Mouse (Mus musculus): Measurements from ENCODE around the gene Cnpy1. TPM values are rescaled to one million over a fixed set of nuclear protein-coding genes. Genes with fewer than 3 reads are reported as not detected.

The Cnpy1 gene
- polyA plus RNA-seq, 1 experiment from 2014 or later, result 0.23 TPM

- Histone ChIP-seq H3K4me2 (ENCODE audit: low read length) (no peak overlapping the region), H3K27ac (ENCODE audit: low read depth) (no peak overlapping the region), H3K9ac (ENCODE audit: low read length) (no peak overlapping the region), H3K27me3 (replicated peaks; ENCODE audit: control insufficient read depth, insufficient read depth, low read length) (no peaks in the 10 kb centered on the region), H3K36me3 (ENCODE audit: control insufficient read depth, insufficient read depth, low read length) (no peaks in the 10 kb centered on the region), H3K4me1 (replicated peaks; ENCODE audit: control insufficient read depth, insufficient read depth, low read length) (no peaks in the 10 kb centered on the region), H3K4me3 (ENCODE audit: low read depth, low read length) (no peak overlapping the region), H3K9me3 (ENCODE audit: control insufficient read depth, low read length) (no peaks in the 10 kb centered on the region)
- ATAC-seq (replicated peaks; ENCODE audit: low FRiP score, low TSS enrichment, low read depth) (no peak), DNase-seq (ENCODE audit: low spot score) (no peak)
- WGBS, result 20% methylated on average over 2 of the region's 2 CpGs
Observed at GRCm38 (mm10) chr5:28267576-28267975, 22.0 kb upstream of the Cnpy1 start.

DNA sequence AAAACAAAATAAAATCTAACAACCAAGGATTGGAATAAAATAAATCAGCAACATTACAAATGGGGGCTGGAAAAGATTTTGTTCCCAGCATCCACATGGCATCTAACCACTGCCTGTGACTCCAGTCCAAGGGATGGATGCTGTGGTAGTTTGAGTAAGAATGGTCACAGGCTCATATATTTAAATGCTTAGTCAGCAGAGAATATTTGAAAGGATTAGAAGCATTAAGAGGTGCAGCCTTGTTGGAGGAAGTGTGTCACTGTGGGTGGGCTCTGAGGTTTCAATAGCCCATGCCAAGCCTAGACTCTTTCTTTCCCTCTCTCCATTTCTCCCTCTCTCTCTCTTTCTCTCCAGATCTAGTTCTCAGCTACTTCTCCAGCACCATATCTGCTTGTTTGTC lies 20.0 kb upstream of the Cnpy1 start:
- H3K27ac ChIP-seq (ENCODE audit: low read depth), result no peak overlapping the region
- no peaks in the 10 kb centered on the region for H3K27me3 ChIP-seq (replicated peaks; ENCODE audit: control insufficient read depth, insufficient read depth, low read length)
- H3K9me3 ChIP-seq (ENCODE audit: control insufficient read depth, low read length), result no peaks in the 10 kb centered on the region
- H3K4me1 ChIP-seq (replicated peaks; ENCODE audit: control insufficient read depth, insufficient read depth, low read length), result no peaks in the 10 kb centered on the region
- H3K36me3 ChIP-seq (ENCODE audit: control insufficient read depth, insufficient read depth, low read length), result no peaks in the 10 kb centered on the region
- ATAC-seq (replicated peaks; ENCODE audit: low FRiP score, low TSS enrichment, low read depth) (no peak), DNase-seq (ENCODE audit: low spot score) (no peak)
- H3K4me3 ChIP-seq (ENCODE audit: low read depth, low read length), result no peak overlapping the region
- no peak overlapping the region for H3K9ac ChIP-seq (ENCODE audit: low read length)
- no peak overlapping the region for H3K4me2 ChIP-seq (ENCODE audit: low read length)

- DNase-seq (ENCODE audit: low spot score) (no peak), ATAC-seq (replicated peaks; ENCODE audit: low FRiP score, low TSS enrichment, low read depth) (no peak)
- Histone ChIP-seq H3K9ac (ENCODE audit: low read length) (no peak overlapping the region), H3K27ac (ENCODE audit: low read depth) (no peak overlapping the region), H3K9me3 (ENCODE audit: control insufficient read depth, low read length) (no peaks in the 10 kb centered on the region), H3K27me3 (replicated peaks; ENCODE audit: control insufficient read depth, insufficient read depth, low read length) (no peaks in the 10 kb centered on the region), H3K4me1 (replicated peaks; ENCODE audit: control insufficient read depth, insufficient read depth, low read length) (no peaks in the 10 kb centered on the region), H3K4me2 (ENCODE audit: low read length) (no peak overlapping the region), H3K36me3 (ENCODE audit: control insufficient read depth, insufficient read depth, low read length) (no peaks in the 10 kb centered on the region), H3K4me3 (ENCODE audit: low read depth, low read length) (no peak overlapping the region)
- 50% methylated on average over 1 of the region's 1 CpGs for WGBS
Observed at GRCm38 (mm10) chr5:28263852-28264251, 18.2 kb upstream of the Cnpy1 start.

GRCm38 (mm10) chr5:28262070-28262469 lies 16.5 kb upstream of the Cnpy1 start:
- WGBS, result 81% methylated on average over 5 of the region's 5 CpGs
- no peaks in the 10 kb centered on the region for H3K9me3 ChIP-seq (ENCODE audit: control insufficient read depth, low read length)
- H3K36me3 ChIP-seq (ENCODE audit: control insufficient read depth, insufficient read depth, low read length), result no peaks in the 10 kb centered on the region
- no peak overlapping the region for H3K27ac ChIP-seq (ENCODE audit: low read depth)
- H3K27me3 ChIP-seq (replicated peaks; ENCODE audit: control insufficient read depth, insufficient read depth, low read length), result no peaks in the 10 kb centered on the region
- no peaks in the 10 kb centered on the region for H3K4me1 ChIP-seq (replicated peaks; ENCODE audit: control insufficient read depth, insufficient read depth, low read length)
- ATAC-seq (replicated peaks; ENCODE audit: low FRiP score, low TSS enrichment, low read depth) (no peak), DNase-seq (ENCODE audit: low spot score) (no peak)
- H3K4me2 ChIP-seq (ENCODE audit: low read length), result no peak overlapping the region
- H3K4me3 ChIP-seq (ENCODE audit: low read depth, low read length), result no peak overlapping the region
- H3K9ac ChIP-seq (ENCODE audit: low read length), result no peak overlapping the region

DNA sequence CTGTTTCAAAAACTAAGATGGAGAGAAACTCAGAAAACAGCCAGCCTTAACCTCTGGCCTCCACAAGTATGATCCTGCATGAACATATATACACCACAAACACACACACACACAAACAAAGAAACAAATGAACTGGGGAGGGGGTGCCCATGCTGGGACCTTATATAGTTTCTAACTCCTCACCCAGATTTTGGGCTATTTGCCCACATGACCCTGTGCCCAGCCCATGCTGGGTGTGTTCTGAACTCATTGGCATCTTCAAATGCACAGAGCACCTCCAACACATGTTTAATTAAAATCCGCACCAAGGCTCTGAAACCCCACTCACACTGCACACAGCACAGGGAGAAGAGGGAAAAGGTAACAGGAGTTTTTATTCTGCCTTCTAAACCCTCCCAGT lies 14.3 kb upstream of the Cnpy1 start:
- no peaks in the 10 kb centered on the region for H3K27me3 ChIP-seq (replicated peaks; ENCODE audit: control insufficient read depth, insufficient read depth, low read length)
- H3K36me3 ChIP-seq (ENCODE audit: control insufficient read depth, insufficient read depth, low read length), result no peaks in the 10 kb centered on the region
- H3K27ac ChIP-seq (ENCODE audit: low read depth), result no peak overlapping the region
- 91% methylated on average over 1 of the region's 1 CpGs for WGBS
- no peak for ATAC-seq (replicated peaks; ENCODE audit: low FRiP score, low TSS enrichment, low read depth)
- no peaks in the 10 kb centered on the region for H3K9me3 ChIP-seq (ENCODE audit: control insufficient read depth, low read length)
- no peaks in the 10 kb centered on the region for H3K4me1 ChIP-seq (replicated peaks; ENCODE audit: control insufficient read depth, insufficient read depth, low read length)
- no peak for DNase-seq (ENCODE audit: low spot score)
- no peak overlapping the region for H3K4me3 ChIP-seq (ENCODE audit: low read depth, low read length)
- H3K9ac ChIP-seq (ENCODE audit: low read length), result no peak overlapping the region
- no peak overlapping the region for H3K4me2 ChIP-seq (ENCODE audit: low read length)

DNA sequence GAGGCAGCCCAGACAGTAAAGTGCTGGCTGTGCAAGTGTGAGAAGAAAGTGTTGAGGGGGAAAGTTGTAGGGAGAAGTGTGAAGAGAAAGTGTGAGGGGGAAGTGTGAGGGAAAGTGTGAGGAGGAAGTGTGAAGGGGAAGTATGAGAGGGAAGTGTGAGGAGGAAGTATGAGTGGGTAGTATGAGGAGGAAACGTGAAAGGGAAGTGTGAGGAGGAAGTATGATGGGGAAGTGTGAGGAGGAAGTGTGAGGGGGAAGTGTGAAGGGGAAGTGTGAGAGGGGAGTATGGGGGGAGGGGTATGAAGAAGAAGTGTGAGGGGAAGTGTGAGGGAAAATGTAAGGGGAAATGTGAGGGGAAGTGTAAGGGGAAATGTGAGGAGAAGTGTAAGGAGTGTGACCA lies 13.8 kb upstream of the Cnpy1 start:
- Histone ChIP-seq H3K9me3 (ENCODE audit: control insufficient read depth, low read length) (no peaks in the 10 kb centered on the region), H3K4me2 (ENCODE audit: low read length) (no peak overlapping the region), H3K27ac (ENCODE audit: low read depth) (no peak overlapping the region), H3K4me1 (replicated peaks; ENCODE audit: control insufficient read depth, insufficient read depth, low read length) (no peaks in the 10 kb centered on the region), H3K4me3 (ENCODE audit: low read depth, low read length) (no peak overlapping the region), H3K36me3 (ENCODE audit: control insufficient read depth, insufficient read depth, low read length) (no peaks in the 10 kb centered on the region), H3K9ac (ENCODE audit: low read length) (no peak overlapping the region), H3K27me3 (replicated peaks; ENCODE audit: control insufficient read depth, insufficient read depth, low read length) (no peaks in the 10 kb centered on the region)
- no peak for ATAC-seq (replicated peaks; ENCODE audit: low FRiP score, low TSS enrichment, low read depth)
- DNase-seq (ENCODE audit: low spot score), result no peak
- 38% methylated on average over 1 of the region's 1 CpGs for WGBS

- Histone ChIP-seq H3K4me3 (ENCODE audit: low read depth, low read length) (no peak overlapping the region), H3K4me1 (replicated peaks; ENCODE audit: control insufficient read depth, insufficient read depth, low read length) (no peaks in the 10 kb centered on the region), H3K27me3 (replicated peaks; ENCODE audit: control insufficient read depth, insufficient read depth, low read length) (no peaks in the 10 kb centered on the region), H3K36me3 (ENCODE audit: control insufficient read depth, insufficient read depth, low read length) (no peaks in the 10 kb centered on the region), H3K27ac (ENCODE audit: low read depth) (no peak overlapping the region), H3K4me2 (ENCODE audit: low read length) (no peak overlapping the region), H3K9ac (ENCODE audit: low read length) (no peak overlapping the region), H3K9me3 (ENCODE audit: control insufficient read depth, low read length) (no peaks in the 10 kb centered on the region)
- WGBS, result 75% methylated on average over 4 of the region's 4 CpGs
- DNase-seq (ENCODE audit: low spot score) (no peak), ATAC-seq (replicated peaks; ENCODE audit: low FRiP score, low TSS enrichment, low read depth) (no peak)
Observed at GRCm38 (mm10) chr5:28257816-28258215, 12.2 kb upstream of the Cnpy1 start.

- WGBS, result 88% methylated on average over 4 of the region's 4 CpGs
- DNase-seq (ENCODE audit: low spot score), result no peak
Observed at GRCm38 (mm10) chr5:28252999-28253398, 7.4 kb upstream of the Cnpy1 start.

GRCm38 (mm10) chr5:28252260-28252659 lies 6.7 kb upstream of the Cnpy1 start:
- Histone ChIP-seq H3K36me3 (ENCODE audit: control insufficient read depth, insufficient read depth, low read length) (no peaks in the 10 kb centered on the region), H3K27ac (ENCODE audit: low read depth) (no peak overlapping the region), H3K27me3 (replicated peaks; ENCODE audit: control insufficient read depth, insufficient read depth, low read length) (no peaks in the 10 kb centered on the region), H3K9me3 (ENCODE audit: control insufficient read depth, low read length) (no peaks in the 10 kb centered on the region), H3K9ac (ENCODE audit: low read length) (no peak overlapping the region), H3K4me2 (ENCODE audit: low read length) (no peak overlapping the region), H3K4me1 (replicated peaks; ENCODE audit: control insufficient read depth, insufficient read depth, low read length) (no peaks in the 10 kb centered on the region), H3K4me3 (ENCODE audit: low read depth, low read length) (no peak overlapping the region)
- DNase-seq (ENCODE audit: low spot score) (no peak), ATAC-seq (replicated peaks; ENCODE audit: low FRiP score, low TSS enrichment, low read depth) (no peak)
- WGBS, result 79% methylated on average over 4 of the region's 4 CpGs

More at GRCm38 (mm10) chr5:28252999-28253398, 7.4 kb upstream of the Cnpy1 start:
- Histone ChIP-seq H3K36me3 (ENCODE audit: control insufficient read depth, insufficient read depth, low read length) (no peaks in the 10 kb centered on the region), H3K9ac (ENCODE audit: low read length) (no peak overlapping the region), H3K27ac (ENCODE audit: low read depth) (no peak overlapping the region), H3K4me2 (ENCODE audit: low read length) (no peak overlapping the region), H3K9me3 (ENCODE audit: control insufficient read depth, low read length) (no peaks in the 10 kb centered on the region), H3K4me1 (replicated peaks; ENCODE audit: control insufficient read depth, insufficient read depth, low read length) (no peaks in the 10 kb centered on the region), H3K27me3 (replicated peaks; ENCODE audit: control insufficient read depth, insufficient read depth, low read length) (no peaks in the 10 kb centered on the region), H3K4me3 (ENCODE audit: low read depth, low read length) (no peak overlapping the region)
- no peak for ATAC-seq (replicated peaks; ENCODE audit: low FRiP score, low TSS enrichment, low read depth)

Measured in intestine, embryonic 14.5 days (tissue).